Mouse (Mus musculus) embryonic fibroblast, embryonic 13.5 days (primary cell): ENCODE results near the gene Hdac11. TPM values are rescaled to one million over a fixed set of nuclear protein-coding genes. Genes with fewer than 3 reads are reported as not detected.

Experiments
- H3K27ac ChIP-seq: 2 replicates; pipeline ENCODE4 v1.5.1; 2012; ENCODE audit warnings: low read length, control low read depth, inconsistent platforms; ENCODE audit not compliant: insufficient read depth
- H3K4me1 ChIP-seq: 2 replicates; pipeline ENCODE4 v1.6.1; 2011; ENCODE audit warnings: low read length; ENCODE audit not compliant: control insufficient read depth, insufficient read depth
- H3K4me3 ChIP-seq: 2 replicates; pipeline ENCODE4 v1.5.1; 2011; ENCODE audit warnings: mild to moderate bottlenecking, control low read depth, low read length; ENCODE audit not compliant: insufficient read depth
- CTCF ChIP-seq: IDR thresholded peaks from 2 replicates; pipeline ENCODE4 v1.5.1; 2011; ENCODE audit warnings: mild to moderate bottlenecking, control low read depth, low read length, moderate library complexity, borderline replicate concordance; ENCODE audit not compliant: insufficient read depth
- POLR2A ChIP-seq: IDR thresholded peaks from 2 replicates; pipeline ENCODE4 v1.6.1; 2011; ENCODE audit warnings: low read depth, mild to moderate bottlenecking, control low read depth, low read length, moderate library complexity
- polyA plus RNA-seq: library from polyadenylated mRNA; stranded (reverse); fragments of >200 nt; gene quantifications from 2 replicates; pipeline ENCODE4 v1.2.4, GENCODE M21; 2011; ENCODE audit warnings: low read depth; ENCODE audit not compliant: missing spikeins, insufficient read length

The Hdac11 gene
- polyA plus RNA-seq, 1 experiment = 5.4 TPM

DNA sequence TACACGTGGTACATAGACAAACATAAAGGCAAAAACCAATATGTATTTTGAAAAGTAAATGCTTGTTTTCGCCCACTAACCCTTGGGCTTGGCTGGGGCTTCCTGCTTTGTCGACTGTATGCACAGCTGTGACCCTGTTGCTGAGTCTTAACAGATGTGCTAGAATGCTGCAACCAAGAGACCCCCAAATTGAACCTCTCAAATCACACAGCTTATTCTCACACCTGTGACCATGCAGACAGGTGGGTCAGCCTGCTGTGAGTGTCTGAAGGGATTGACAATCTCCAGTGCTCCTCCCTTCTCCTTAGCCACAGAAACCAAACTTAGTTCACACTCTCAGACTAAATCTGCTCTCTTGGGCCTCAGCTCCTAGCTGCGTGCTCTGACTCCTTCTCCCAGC lies 1.8 kb upstream of the Hdac11 start:
- Histone ChIP-seq H3K4me3 (no peak overlapping the region), H3K27ac (no peak overlapping the region), H3K4me1 (0 out of 2 replicates have a peak, but pooled peaks cover 3% of the 10 kb centered on the region)
- TF ChIP-seq CTCF = no peak

DNA sequence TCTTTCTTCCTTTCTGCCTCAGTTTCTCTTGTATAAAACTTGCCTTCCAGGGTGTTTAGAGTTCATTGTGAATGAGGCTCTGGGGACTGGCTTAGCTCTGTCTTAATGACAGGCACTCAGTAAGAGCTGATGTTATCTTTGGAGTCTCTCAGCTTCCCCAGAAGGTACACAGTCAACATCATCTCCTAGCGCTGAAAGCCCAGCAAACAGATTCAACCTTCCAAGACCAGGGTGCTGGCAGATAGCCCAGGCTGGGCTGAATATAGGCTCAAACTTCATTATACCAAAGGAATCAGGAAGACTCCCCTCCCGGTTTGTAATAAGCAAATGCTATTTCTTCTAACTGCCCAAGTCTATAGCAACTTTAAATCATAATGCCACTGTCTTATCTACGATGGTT lies 1.2 kb upstream of the Hdac11 start:
- H3K4me1 ChIP-seq = 0 out of 2 replicates have a peak, but pooled peaks cover 3% of the 10 kb centered on the region
- H3K4me3 ChIP-seq = no peak overlapping the region
- H3K27ac ChIP-seq = no peak overlapping the region
- no peak for TF ChIP-seq CTCF
- TF ChIP-seq POLR2A = no peak

DNA sequence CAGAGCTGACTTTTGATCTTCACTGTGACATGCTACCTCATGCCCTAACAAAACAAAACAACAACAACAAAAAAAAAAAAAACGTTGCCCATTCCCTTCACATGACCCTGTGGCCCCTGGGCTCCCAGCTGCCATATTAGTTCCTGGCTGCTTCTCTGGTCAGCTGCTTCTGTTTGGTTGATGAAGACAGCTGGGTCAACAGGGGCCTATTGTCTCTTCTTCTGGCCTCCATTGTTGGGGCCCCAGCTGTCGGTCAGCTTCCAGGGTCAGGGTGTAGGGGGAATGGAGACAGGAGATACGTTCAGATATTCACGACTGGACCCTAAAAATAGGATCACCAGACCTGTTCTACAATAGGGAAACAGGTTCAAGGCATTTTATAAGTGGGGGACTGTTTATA lies 403 bp upstream of the Hdac11 start:
- Histone ChIP-seq H3K27ac (no peak overlapping the region), H3K4me1 (0 out of 2 replicates have a peak, but pooled peaks cover 3% of the 10 kb centered on the region), H3K4me3 (no peak overlapping the region)
- no peak for TF ChIP-seq POLR2A
- no peak for TF ChIP-seq CTCF

DNA sequence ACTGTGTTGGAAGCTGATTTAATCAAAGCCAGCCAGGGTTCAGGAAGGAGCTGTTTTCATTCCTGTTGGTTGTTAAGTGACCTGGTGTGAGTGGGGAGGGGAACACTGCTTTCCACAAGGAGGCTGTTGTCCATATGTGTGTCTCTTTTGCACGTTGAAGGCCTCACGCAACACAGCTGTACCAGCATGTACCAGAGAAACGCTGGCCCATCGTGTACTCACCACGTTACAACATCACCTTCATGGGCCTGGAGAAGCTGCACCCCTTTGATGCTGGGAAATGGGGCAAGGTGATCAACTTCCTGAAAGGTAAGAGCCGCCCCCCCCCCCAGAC lies 739 bp downstream of the Hdac11 start:
- H3K4me3 ChIP-seq = peak overlapping the region; percentile 35
- H3K4me1 ChIP-seq = 0 out of 2 replicates have a peak, but pooled peaks cover 3% of the 10 kb centered on the region
- no peak overlapping the region for H3K27ac ChIP-seq
- no peak for TF ChIP-seq POLR2A
- TF ChIP-seq CTCF = no peak

DNA sequence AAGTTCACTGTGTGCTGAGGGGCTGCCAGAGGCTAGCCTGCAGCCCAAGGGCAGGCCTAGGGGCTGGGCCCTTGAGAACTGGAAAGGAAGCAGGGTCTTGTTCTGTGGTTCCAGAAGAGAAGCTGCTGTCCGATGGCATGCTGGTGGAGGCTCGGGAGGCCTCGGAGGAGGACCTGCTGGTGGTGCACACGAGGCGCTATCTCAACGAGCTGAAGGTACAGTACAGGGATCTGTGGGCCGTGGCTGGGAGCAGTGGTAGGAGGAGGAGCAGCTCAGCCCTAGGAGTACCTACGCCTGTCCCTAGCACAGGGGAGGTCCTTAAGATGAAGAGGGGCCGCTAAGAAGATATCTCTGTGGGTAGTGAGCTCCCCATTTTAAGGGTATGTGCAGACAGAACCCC lies 2.6 kb downstream of the Hdac11 start:
- Histone ChIP-seq H3K4me3 (no peak overlapping the region), H3K4me1 (0 out of 2 replicates have a peak, but pooled peaks cover 3% of the 10 kb centered on the region), H3K27ac (no peak overlapping the region)
- TF ChIP-seq POLR2A = no peak
- TF ChIP-seq CTCF = no peak

DNA sequence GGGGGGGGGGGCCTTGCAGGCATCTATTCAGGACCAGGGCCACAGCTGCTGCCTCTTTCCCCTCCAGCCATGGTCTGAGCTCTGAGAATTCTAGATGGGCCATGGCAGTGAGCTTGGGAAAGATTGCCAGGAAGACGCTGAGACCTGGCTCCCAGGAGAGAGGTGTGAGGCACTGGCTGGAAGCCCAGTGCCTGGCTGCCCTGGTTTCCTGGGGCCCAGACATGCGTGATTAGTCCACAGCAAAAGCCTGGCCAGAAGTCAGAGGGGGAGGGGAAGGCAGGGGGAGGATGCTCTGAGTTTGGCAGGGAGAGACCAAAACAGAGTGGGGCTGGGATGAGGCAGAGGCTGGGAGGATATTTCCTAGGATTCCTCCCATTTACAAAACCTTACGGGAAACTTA lies 3.9 kb downstream of the Hdac11 start:
- TF ChIP-seq CTCF (no peak), POLR2A (no peak)
- Histone ChIP-seq H3K4me1 (0 out of 2 replicates have a peak, but pooled peaks cover 3% of the 10 kb centered on the region), H3K4me3 (no peak overlapping the region), H3K27ac (no peak overlapping the region)

DNA sequence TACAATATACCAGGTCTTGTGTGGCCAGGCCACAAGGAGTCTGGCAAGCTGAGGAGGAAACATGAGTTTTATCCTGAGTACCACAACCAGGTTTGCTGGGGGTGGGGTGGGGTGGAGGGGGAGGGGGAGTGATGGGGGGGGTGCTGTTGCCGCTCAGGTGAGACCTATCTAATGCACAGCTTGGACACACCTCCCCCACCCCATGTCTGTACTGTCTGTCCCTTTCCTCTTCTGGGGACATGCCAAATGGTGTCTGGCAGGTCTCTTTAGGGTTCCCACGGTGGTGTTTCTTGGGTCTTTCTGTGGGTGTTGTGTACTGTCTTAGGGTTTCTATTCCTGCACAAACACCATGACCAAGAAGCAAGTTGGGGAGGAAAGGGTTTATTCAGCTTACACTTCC lies 4.5 kb downstream of the Hdac11 start:
- Histone ChIP-seq H3K27ac (no peak overlapping the region), H3K4me3 (no peak overlapping the region), H3K4me1 (0 out of 2 replicates have a peak, but pooled peaks cover 3% of the 10 kb centered on the region)
- no peak for TF ChIP-seq POLR2A

DNA sequence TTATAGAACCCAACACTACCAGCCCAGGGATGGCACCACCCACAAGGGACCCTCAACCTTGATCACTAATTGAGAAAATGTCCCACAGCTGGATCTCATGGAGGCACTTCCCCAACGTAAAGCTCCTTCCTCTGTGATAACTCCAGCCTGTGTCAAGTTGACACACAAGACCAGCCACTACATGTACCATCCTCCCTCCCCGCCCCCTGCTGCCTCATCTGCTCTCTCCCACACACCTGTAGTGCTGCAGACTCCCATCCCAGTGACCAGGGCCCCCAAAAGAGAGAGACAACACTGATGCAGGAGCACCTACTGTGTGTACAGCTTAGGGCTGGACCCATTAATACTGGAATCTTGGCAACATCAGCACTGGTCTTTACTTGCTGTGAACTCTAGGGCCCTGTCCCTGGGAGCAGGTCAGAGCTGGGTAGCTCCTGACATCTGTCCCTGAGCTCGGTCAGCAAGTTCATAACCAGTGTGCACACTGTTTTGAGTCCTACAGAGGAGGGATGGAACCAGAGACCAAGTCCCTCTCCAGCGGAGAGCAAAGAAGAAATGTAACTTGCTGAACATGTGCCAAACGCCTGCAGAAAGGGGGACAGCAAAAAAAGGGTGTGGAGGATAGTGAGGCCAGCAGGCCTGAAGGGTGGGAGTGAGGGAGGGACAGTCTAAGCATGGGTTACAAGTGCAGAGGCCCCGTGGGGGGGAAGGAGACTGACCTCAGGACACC lies 5.2 kb downstream of the Hdac11 start:
- TF ChIP-seq POLR2A = no peak
- no peak for TF ChIP-seq CTCF
- Histone ChIP-seq H3K4me1 (0 out of 2 replicates have a peak, but pooled peaks cover 3% of the 10 kb centered on the region), H3K4me3 (no peak overlapping the region), H3K27ac (no peak overlapping the region)

DNA sequence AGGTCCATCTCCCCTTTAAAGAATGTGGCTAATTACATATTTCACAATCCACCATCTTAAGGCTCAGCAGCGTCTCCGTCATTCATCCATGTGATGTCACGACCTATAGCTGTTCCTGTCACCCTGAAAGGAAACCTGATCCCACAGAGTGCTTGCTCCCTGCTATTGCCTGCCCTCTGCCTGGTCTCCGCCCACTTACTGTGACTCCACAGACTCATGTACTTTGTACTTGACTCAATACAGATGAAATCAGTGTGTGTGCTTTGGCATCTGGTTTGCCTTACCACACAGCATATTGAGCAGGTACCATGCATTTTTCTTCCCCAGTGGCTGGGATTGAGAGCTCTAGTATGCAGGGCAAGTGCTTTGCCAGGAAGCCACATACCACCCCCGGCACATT lies 5.8 kb downstream of the Hdac11 start:
- no peaks in the 10 kb centered on the region for H3K4me1 ChIP-seq
- no peak overlapping the region for H3K27ac ChIP-seq
- TF ChIP-seq POLR2A (no peak), CTCF (no peak)
- H3K4me3 ChIP-seq = no peak overlapping the region

DNA sequence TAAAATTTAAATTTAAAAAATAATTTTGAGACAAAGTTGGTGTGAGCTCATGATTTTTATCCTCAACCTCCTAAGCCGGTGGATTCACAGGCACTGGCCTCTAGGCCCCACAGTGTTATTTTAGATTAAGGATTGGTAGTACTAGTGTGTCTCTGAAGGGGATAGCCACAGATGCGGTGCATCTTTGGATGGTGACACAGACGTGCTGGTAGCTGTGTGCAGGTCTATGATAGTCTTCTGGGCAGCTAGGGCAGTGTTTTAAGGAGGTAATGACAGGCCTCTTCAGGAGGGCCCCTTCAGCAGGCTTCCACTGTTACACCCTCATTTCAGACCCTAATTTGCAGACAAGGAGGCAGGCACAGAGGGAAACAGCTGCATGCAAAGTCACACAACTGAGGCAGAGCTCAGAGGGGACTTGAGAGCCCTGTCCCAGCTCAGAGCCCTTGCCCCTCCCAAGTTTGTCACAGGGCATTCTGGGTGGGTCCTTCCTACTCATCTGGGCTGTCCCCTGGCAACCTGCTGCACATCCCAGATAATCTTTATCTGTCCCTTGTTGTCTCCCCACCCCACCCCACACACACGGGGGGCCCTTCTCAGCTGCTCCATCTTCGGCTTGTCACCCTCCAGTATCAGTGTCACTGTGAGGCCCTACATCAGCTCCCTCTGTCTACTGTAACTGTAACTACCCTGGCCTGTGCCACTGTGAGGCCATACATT lies 6.9 kb downstream of the Hdac11 start:
- TF ChIP-seq CTCF (no peak), POLR2A (no peak)
- Histone ChIP-seq H3K27ac (no peak overlapping the region), H3K4me3 (no peak overlapping the region), H3K4me1 (no peaks in the 10 kb centered on the region)

DNA sequence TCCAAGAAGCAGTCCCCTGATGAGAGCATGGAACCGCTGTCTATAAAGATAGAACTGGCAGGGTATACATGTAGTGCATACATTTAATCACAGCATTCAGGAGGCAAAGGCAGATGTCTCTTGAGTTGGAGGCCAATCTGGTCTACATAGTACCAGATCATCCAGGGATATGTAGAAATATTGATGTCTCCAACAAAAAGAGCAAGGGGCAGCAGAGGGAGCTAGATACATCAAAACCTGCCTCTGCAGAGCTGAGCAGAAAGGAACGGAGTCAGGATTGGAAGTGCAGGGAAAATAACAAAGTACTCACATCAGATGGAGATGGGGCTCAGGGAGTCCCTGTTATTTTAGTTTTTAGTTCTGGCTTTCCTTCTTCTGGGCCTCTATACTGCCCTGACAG lies 8.1 kb downstream of the Hdac11 start:
- Histone ChIP-seq H3K4me3 (no peak overlapping the region), H3K27ac (no peak overlapping the region), H3K4me1 (no peaks in the 10 kb centered on the region)
- TF ChIP-seq POLR2A (no peak), CTCF (no peak)
